Mouse (Mus musculus) mature B cell (primary cell): ENCODE results near the gene Gm36864.

Experiments
- in situ Hi-C: fragments of 300-500 bp; cut with MboI; formaldehyde crosslinking; loops from 2 replicates; pipeline ENCODE4 v1.14.3; 2019

Gene Gm36864

DNA sequence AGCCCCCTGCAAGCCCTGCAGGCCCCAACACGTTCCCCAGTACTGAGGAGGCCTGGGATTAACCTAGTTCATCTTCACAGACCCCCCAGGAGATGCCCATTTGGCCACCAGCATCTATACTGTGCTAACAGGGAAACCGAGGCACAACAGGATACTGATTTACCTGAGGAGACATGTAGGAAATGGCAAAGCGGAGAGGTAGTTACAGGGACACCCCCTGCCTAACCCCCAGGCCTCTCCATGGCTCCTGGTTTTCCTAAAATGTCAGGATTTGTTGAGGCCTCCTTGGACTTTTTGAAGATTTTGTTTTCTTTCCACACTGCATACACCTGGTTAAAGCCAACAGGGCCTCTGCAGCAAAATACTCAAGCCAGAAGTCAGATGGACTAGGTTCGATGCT, 21.3 kb downstream of the Gm36864 start, which contains the start of gene Acp4:
TSS of gene Acp4 (minus strand) at position 101 of the 400 bp plus-strand sequence.
- in situ Hi-C loops = loop anchor here (25.0 kb wide), 1 partner anchor 230 kb away; the partner anchor contains the start of genes Emc10 and Fam71e1

- in situ Hi-C loops = loop anchor here (5.0 to 25.0 kb wide), 2 partner anchors 82 to 227 kb away; partner anchors contain the start of genes Emc10 and Fam71e1
Observed at GRCm38 (mm10) chr7:44260410-44260809, 24.4 kb downstream of the Gm36864 start.

DNA sequence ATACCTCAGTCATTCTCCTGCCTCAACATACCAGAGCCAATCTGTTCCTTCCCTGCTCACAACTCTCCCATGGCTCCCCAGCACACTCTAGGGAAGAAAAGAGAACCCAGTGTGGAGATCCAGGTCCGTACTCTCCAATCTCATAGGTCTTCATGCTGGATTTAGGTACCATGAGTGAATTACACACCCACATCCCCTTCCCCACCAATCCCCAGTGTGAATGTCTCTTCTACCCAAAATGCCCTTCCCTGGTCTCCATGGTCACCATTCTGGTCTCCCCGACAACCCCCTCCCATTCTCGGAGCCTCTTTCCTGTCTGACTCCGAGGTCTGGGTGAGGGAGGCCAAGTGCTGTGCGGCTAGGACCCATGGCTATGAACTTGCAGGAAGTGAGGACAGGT, 25.2 kb downstream of the Gm36864 start, which contains the start of gene Gm15517:
TSS of gene Gm15517 (plus strand) at position 301 of the 400 bp plus-strand sequence.
- in situ Hi-C loops = loop anchor here (5.0 to 25.0 kb wide), 2 partner anchors 81 to 226 kb away; partner anchors contain the start of genes Emc10 and Fam71e1

- in situ Hi-C loops = loop anchor here (5.0 to 25.0 kb wide), 2 partner anchors 79 to 224 kb away; partner anchors contain the start of genes Emc10 and Fam71e1
Observed at GRCm38 (mm10) chr7:44262791-44263643, 27.0 kb downstream of the Gm36864 start.

- in situ Hi-C loops = loop anchor here (25.0 kb wide), 1 partner anchor 219 kb away; the partner anchor contains the start of genes Emc10 and Fam71e1
Observed at GRCm38 (mm10) chr7:44268117-44268516, 32.1 kb downstream of the Gm36864 start.

GRCm38 (mm10) chr7:44269397-44269796, 33.4 kb downstream of the Gm36864 start:
- in situ Hi-C loops = loop anchor here (25.0 kb wide), 1 partner anchor 218 kb away; the partner anchor contains the start of genes Emc10 and Fam71e1

DNA sequence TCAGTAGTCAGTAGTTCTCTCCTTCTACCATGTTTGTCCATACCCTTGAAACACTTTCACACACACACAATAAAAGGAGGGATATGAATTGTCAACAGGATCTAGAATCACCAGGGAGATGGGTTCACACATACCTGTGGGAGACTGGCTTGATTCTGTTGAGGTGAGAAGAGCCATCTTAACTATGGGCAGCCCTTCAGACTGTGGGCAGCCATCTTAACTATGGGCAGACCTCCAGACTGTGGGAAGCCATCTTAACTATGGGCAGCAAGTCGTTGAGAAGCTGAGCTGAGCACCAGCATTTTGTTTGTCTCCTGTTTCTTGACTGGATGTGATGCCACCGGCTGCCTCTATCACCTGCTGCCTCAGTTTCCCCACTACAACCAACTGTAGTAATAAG, 35.3 kb downstream of the Gm36864 start:
- in situ Hi-C loops = loop anchor here (25.0 kb wide), 1 partner anchor 216 kb away; the partner anchor contains the start of genes Emc10 and Fam71e1

DNA sequence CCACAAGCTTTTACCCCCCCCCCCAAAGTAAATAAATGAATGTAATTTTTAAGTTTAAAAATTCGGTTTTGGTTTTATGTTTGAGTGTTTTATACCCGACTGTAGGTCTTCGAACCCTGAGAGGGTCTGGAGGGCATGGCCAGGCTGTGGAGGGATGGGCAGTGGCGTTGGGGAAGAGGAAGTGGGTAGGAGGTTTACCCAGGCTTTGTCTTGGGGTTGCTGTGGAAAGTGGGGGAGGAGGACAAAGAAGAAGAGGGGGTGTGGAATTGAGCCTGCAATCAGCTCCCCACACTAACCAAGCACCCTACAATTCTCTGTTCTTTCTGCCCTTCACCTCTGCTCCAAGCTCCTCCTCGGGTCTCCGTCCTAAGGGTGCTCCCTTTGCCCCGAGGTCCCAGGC, 36.6 kb downstream of the Gm36864 start:
- in situ Hi-C loops = loop anchor here (25.0 kb wide), 1 partner anchor 215 kb away; the partner anchor contains the start of genes Emc10 and Fam71e1

DNA sequence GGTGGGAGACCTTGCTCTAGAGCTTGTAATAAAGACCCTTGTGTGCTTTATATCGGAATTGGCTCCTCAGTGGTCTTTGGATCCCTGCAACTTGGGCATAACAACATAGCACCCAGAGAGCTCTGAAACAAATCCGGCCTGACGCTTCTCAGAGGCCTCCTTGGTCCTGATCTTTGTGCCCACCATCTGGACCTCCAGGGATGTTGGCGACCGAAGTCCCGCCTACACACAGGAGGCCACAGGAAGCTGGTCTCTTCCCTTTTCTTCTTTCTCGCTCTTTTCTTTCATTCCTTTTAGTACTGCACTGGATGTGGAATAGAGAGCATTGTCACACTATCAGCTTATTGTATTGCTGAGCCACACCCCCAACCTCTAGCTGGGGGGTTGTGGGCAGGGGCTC, 37.5 kb downstream of the Gm36864 start:
- in situ Hi-C loops = loop anchor here (25.0 kb wide), 1 partner anchor 214 kb away; the partner anchor contains the start of genes Emc10 and Fam71e1

DNA sequence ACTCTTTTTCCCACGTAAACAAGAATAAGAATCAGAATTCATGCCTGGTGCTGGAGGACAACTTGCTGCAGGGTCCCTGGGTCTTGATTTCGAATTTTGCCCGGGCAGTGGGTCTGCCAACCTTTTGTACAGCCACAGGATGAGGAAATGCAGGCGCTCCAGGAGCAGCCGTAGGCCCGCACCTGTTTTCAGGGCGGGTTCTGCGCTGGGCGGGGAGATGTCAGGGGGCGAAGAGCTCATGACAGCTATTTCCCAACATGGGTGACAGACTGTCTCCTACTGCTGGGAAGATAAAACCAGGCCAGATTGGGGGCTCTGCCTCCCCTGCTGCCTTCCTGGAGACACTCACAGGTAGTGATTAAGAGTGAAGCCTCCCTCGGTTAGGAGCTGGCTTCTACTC, 38.1 kb downstream of the Gm36864 start:
- in situ Hi-C loops = loop anchor here (25.0 kb wide), 1 partner anchor 213 kb away; the partner anchor contains the start of genes Emc10 and Fam71e1

- in situ Hi-C loops = no loop called here
Observed at GRCm38 (mm10) chr7:44275546-44275945, 39.6 kb downstream of the Gm36864 start.

- in situ Hi-C loops = no loop called here
Observed at GRCm38 (mm10) chr7:44276461-44277249, 40.7 kb downstream of the Gm36864 start.

- in situ Hi-C loops = no loop called here
Observed at GRCm38 (mm10) chr7:44277250-44277622, 41.3 kb downstream of the Gm36864 start.

DNA sequence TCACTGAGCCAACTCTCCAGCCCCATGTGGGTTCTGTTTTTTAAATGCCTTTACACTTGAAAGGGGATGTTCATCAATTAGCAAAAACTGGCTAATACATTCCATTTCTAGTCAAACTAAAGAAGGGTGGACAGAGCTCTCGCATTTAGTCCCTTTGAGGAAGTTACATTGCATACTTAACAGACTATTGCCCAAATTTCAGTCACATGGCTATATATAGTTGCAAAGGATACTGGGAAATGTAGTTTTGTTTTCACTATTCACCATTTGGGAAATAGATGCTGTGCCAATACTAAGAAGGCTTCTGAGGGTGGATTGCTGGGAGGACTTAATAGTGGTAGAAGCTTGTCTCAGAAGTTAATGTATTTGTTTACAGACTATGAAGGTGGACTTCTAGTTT, 45.0 kb downstream of the Gm36864 start:
- in situ Hi-C loops = no loop called here

DNA sequence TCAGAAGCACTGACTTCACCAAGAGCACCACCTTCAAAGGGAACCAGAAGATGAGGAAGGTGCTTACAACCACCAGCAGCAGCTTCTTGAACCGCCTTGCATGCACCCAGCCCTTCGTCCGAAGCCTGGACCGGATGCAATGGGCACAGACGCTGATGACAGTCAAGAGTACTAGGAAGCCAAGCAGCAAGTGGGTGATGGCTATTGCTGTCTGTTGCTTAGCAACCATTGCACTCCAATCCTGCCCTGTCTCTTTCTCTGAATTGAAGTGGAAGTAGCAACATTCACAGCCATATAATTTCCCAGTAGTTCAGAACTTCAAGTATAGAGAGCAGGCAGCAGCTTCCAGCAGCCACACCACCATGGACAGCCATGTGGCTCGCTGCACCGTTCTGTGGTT, 45.6 kb downstream of the Gm36864 start:
- in situ Hi-C loops = no loop called here

DNA sequence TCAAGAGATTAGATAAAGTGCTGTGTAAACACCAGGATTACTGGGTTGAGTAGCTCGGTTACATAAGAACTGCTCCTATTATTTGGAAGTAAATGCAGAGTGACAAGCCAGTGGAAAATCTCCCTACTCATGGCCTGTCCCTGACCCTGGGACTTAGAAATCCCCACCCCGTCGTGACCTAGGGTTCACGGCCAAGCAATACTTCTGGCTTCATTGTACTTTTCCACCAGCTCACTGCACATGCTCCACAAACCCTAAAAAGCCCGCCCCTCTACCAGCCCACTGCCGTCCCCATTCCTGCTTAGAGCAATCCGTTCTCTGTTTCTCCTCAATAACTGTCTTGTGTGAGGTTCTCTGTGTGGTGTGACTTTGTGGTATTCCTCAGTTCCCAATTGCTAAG, 51.8 kb downstream of the Gm36864 start:
- in situ Hi-C loops = no loop called here

DNA sequence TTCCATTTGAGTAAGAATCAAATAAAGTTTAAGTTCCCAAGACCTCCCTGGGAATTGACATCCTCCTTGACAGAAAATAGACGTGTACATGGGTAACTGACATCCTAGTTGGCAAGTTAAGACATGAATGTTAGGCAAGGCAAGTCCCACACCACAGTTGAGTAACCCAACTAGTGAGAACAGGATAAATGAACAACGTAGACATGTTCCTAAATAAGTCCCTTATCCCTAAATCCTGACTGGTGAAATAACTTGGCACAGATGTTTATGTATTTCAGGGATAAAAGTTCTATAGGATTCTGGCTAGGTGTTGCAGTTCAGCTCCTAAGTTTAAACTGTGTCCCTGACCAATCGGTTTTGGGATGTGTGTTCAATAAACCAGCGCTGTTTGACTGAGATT, 55.0 kb downstream of the Gm36864 start:
- in situ Hi-C loops = no loop called here

GRCm38 (mm10) chr7:44291418-44291817, 55.4 kb downstream of the Gm36864 start:
- in situ Hi-C loops = no loop called here
